8 mouse cellular contexts compared by ENCODE assay signal in genomic region chr6:71823488-71823887, GRCm38 (mm10). TPM values are rescaled to one million over a fixed set of nuclear protein-coding genes. Genes with fewer than 3 reads are reported as not detected.
DNase-seq lines count a peak whose midpoint lies in the region; ATAC-seq and TF ChIP-seq lines count a peak whose summit lies in the region.

No protein-coding gene starts in this region.

- DNase-seq in 416B (ENCODE audit: low read depth): peak; percentile 95
- peak; percentile 92 for DNase-seq in heart, adult 8-10 months (ENCODE audit: low spot score)
- peak; percentile 67 to 77 for DNase-seq in monocyte, adult 2 months (ENCODE audit: low read depth in 1 of 2, low spot score in 2 of 2)
- DNase-seq in spleen, postnatal 36 days (ENCODE audit: low spot score in 2 of 2): peak; percentile 87 to 90

- H3K9me3 ChIP-seq in embryonic facial prominence, embryonic 15.5 days (replicated peaks): no peaks in the 10 kb centered on the region
- no peaks in the 10 kb centered on the region for H3K9me3 ChIP-seq in kidney, embryonic 14.5 days (ENCODE audit: control insufficient read depth, low read length)
- no peaks in the 10 kb centered on the region for H3K9me3 ChIP-seq in limb, embryonic 15.5 days

- TF ChIP-seq CTCF in bone marrow, adult 2 months (IDR thresholded peaks at IDR 0.05; ENCODE audit: control insufficient read depth, insufficient read depth, low read length): no peak

- peaks cover 2% of the 10 kb centered on the region for H3K36me3 ChIP-seq in embryonic facial prominence, embryonic 15.5 days
- peaks cover under 1% of the 10 kb centered on the region for H3K36me3 ChIP-seq in kidney, embryonic 14.5 days (ENCODE audit: control insufficient read depth, insufficient read depth, low read length)
- peaks cover 3% of the 10 kb centered on the region for H3K36me3 ChIP-seq in limb, embryonic 15.5 days

- no peaks in the 10 kb centered on the region for H3K27me3 ChIP-seq in embryonic facial prominence, embryonic 15.5 days
- no peaks in the 10 kb centered on the region for H3K27me3 ChIP-seq in kidney, embryonic 14.5 days (ENCODE audit: control insufficient read depth, insufficient read depth, low read length)
- H3K27me3 ChIP-seq in limb, embryonic 15.5 days: no peaks in the 10 kb centered on the region

- H3K27ac ChIP-seq in bone marrow, adult 2 months (ENCODE audit: control insufficient read depth, insufficient read depth, low read depth, low read length, poor library complexity): no peak overlapping the region
- 0 out of 2 replicates have a peak overlapping the region, but pooled peaks have one; percentile 13 for H3K27ac ChIP-seq in embryonic facial prominence, embryonic 15.5 days (replicated peaks)
- H3K27ac ChIP-seq in kidney, embryonic 14.5 days (ENCODE audit: low read depth, low read length): no peak overlapping the region
- peak overlapping the region; percentile 75 for H3K27ac ChIP-seq in limb, embryonic 15.5 days

- H3K4me3 ChIP-seq in bone marrow, adult 2 months (replicated peaks; ENCODE audit: control insufficient read depth, low read depth, low read length): peak overlapping the region; percentile 81
- H3K4me3 ChIP-seq in embryonic facial prominence, embryonic 15.5 days (replicated peaks): peak overlapping the region; percentile 78
- H3K4me3 ChIP-seq in kidney, embryonic 14.5 days (ENCODE audit: low read length): peak overlapping the region; percentile 60
- peak overlapping the region; percentile 67 for H3K4me3 ChIP-seq in limb, embryonic 15.5 days

- peak overlapping the region; percentile 41 for H3K9ac ChIP-seq in embryonic facial prominence, embryonic 15.5 days
- peak overlapping the region; percentile 58 for H3K9ac ChIP-seq in kidney, embryonic 14.5 days (ENCODE audit: low read depth, low read length)
- H3K9ac ChIP-seq in limb, embryonic 15.5 days: peak overlapping the region; percentile 47

- peaks cover 1% of the 10 kb centered on the region for H3K4me1 ChIP-seq in bone marrow, adult 2 months (ENCODE audit: control insufficient read depth, insufficient read depth, low read length)
- H3K4me1 ChIP-seq in embryonic facial prominence, embryonic 15.5 days: 0 out of 2 replicates have a peak, but pooled peaks cover 12% of the 10 kb centered on the region
- 0 out of 2 replicates have a peak, but pooled peaks cover 9% of the 10 kb centered on the region for H3K4me1 ChIP-seq in kidney, embryonic 14.5 days (ENCODE audit: control insufficient read depth, insufficient read depth, low read length)
- H3K4me1 ChIP-seq in limb, embryonic 15.5 days: peaks cover 10% of the 10 kb centered on the region; the same call in 1 of the 2 replicates

- peak overlapping the region; percentile 66 for H3K4me2 ChIP-seq in embryonic facial prominence, embryonic 15.5 days (replicated peaks)
- H3K4me2 ChIP-seq in kidney, embryonic 14.5 days (replicated peaks; ENCODE audit: low read depth, low read length): peak overlapping the region; percentile 68
- peak overlapping the region; percentile 56 for H3K4me2 ChIP-seq in limb, embryonic 15.5 days

- ATAC-seq in embryonic facial prominence, embryonic 15.5 days (ENCODE audit: insufficient number of reproducible peaks, low FRiP score, low TSS enrichment, low read depth): peak; percentile 87
- ATAC-seq in kidney, embryonic 14.5 days (ENCODE audit: low FRiP score, low TSS enrichment): peak; percentile 87
- peak; percentile 84 for ATAC-seq in limb, embryonic 15.5 days (ENCODE audit: insufficient number of reproducible peaks, low FRiP score, low TSS enrichment, low read depth)

- peak; percentile 64; the same call in 1 of the 2 replicates for TF ChIP-seq POLR2A in bone marrow, adult 2 months (IDR thresholded peaks at IDR 0.05; ENCODE audit: borderline replicate concordance, control insufficient read depth, low read depth, low read length)

- under 1% methylated on average over 19 of the region's 19 CpGs for WGBS in bone marrow, adult 2 months
- under 1% methylated on average over 19 of the region's 19 CpGs for WGBS in embryonic facial prominence, embryonic 15.5 days
- under 1% methylated on average over 19 of the region's 19 CpGs for WGBS in kidney, embryonic 14.5 days
- under 1% methylated on average over 19 of the region's 19 CpGs for WGBS in limb, embryonic 15.5 days

RNA-seq across cellular contexts. Expression of gene Mrpl35, which starts 3.3 kb away (rescaled TPM):
- 28.4 and 29.9 TPM in 2 replicates for polyA plus RNA-seq in bone marrow, adult 2 months (2011; ENCODE audit: insufficient read depth, insufficient read length, low replicate concordance, missing spikeins)
- 59.2 TPM in 2 replicates for polyA plus RNA-seq in embryonic facial prominence, embryonic 15.5 days (2015; fragmentation: Nextera tagmentation; extraction: Ambion mirVana)
- total RNA-seq in heart, adult 8-10 months (2022): 10 to 100 TPM; 44.3 to 51.9 (median 48.7) TPM
- polyA plus RNA-seq in kidney, embryonic 14.5 days (2014; fragmentation: Nextera tagmentation; extraction: Ambion mirVana): 77.5 and 93.4 TPM in 2 replicates
- polyA plus RNA-seq in limb, embryonic 15.5 days (2015; fragmentation: Nextera tagmentation; extraction: Ambion mirVana): 55.5 and 60.0 TPM in 2 replicates

RNA-seq across cellular contexts. Expression of gene Immt, which starts 7.6 kb away (rescaled TPM):
- 57.2 and 103 TPM in 2 replicates for polyA plus RNA-seq in bone marrow, adult 2 months (2011; ENCODE audit: insufficient read depth, insufficient read length, low replicate concordance, missing spikeins)
- 148 and 149 TPM in 2 replicates for polyA plus RNA-seq in embryonic facial prominence, embryonic 15.5 days (2015; fragmentation: Nextera tagmentation; extraction: Ambion mirVana)
- 100 to 1,000 TPM; 620 to 631 (median 628) TPM for total RNA-seq in heart, adult 8-10 months (2022)
- polyA plus RNA-seq in kidney, embryonic 14.5 days (2014; fragmentation: Nextera tagmentation; extraction: Ambion mirVana): 179 and 226 TPM in 2 replicates
- 150 and 157 TPM in 2 replicates for polyA plus RNA-seq in limb, embryonic 15.5 days (2015; fragmentation: Nextera tagmentation; extraction: Ambion mirVana)

Comparison
In these comparisons a context has a peak if more than half of its experiments do, and no peak if none do; other contexts are left out.
1. H3K27ac ChIP-seq: peak in embryonic facial prominence, embryonic 15.5 days (single experiment) and limb, embryonic 15.5 days (single experiment); none in bone marrow, adult 2 months (single experiment) and kidney, embryonic 14.5 days (single experiment).
2. Peak in every context shown above with its lines, with median percentiles within 50 percentile points of each other: DNase-seq, H3K4me3 ChIP-seq, ATAC-seq, H3K4me2 ChIP-seq and H3K9ac ChIP-seq.